Mouse (Mus musculus) ES-Bruce4 (cell line): ENCODE measurements around the gene Zfp65.

Source experiments
- CTCF ChIP-seq: IDR thresholded peaks from one replicate; pipeline ENCODE4 v1.8.1; 2011; ENCODE audit warnings: low read depth, low read length
- EP300 ChIP-seq: IDR thresholded peaks from 2 replicates; pipeline ENCODE4 v1.6.1; 2011; ENCODE audit warnings: low read depth, low read length; ENCODE audit not compliant: insufficient read depth
- POLR2A ChIP-seq: IDR thresholded peaks from one replicate; pipeline ENCODE4 v1.8.1; 2011; ENCODE audit warnings: low read length; ENCODE audit not compliant: insufficient read depth

GRCm38 (mm10) chr13:67674902-67675301 lies 54.1 kb downstream of the Zfp65 start:
- TF ChIP-seq CTCF = no peak
- no peak for TF ChIP-seq POLR2A
- no peak for TF ChIP-seq EP300
